Mouse (Mus musculus): ENCODE results near the gene Gm5617. TPM values are rescaled to one million over a fixed set of nuclear protein-coding genes. Genes with fewer than 3 reads are reported as not detected.
"Not testable (repeated sequence)": the region's sequence is repeated elsewhere in the genome, so short reads cannot be mapped to it uniquely, and the experiment has no call there.

Gene Gm5617
- polyA plus RNA-seq (2016; fragmentation: Nextera tagmentation; extraction: Ambion mirVana): 28.0 and 29.9 TPM in 2 replicates

DNA sequence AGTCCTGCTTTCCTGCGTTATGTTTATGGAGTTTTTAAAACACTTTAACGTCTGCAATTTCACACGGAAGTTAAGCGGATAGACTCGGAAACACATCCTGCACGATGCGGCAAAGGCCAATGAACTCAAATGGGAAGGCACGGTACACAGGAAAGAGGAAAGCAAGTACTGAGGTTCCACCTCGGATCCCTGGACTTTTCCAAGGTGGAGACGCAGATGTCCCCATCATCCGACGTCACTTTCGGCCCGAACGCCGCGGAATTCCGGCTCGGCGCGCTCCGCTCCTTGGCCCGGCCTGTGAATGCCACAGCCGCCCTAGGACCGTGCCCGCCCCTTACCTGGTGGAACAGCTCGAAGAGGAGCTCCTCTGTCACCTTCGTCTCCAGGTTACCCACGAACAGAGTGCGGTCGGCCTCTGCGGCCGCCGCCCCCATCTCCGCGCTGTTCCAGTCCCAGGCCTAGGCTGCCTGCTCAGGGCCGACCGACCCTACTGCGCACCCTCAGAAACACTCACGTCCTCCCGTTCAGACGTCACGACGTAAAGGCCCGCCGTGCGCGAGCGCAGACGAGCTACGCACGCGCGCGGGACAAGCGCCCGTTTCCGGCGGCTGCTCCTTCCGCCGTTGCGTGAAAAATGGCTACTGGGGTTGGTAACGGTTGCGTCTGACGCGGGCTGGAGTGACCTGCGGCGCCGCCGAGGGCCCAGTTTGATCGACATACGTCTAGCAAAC lies at the start of gene Gm5617, which contains the start of gene Rbm7:
Gm5617 (plus strand) TSS at position 626 of the 731 bp plus-strand sequence.
Rbm7 (minus strand) TSS at position 483 of the 731 bp plus-strand sequence.
- Histone ChIP-seq H3K27ac (peak within 1 kb of the TSS; percentile 94), H3K27me3 (ENCODE audit: poor library complexity, severe bottlenecking) (peaks cover 5% of the 10 kb centered on the region; the same call in 1 of the 2 replicates), H3K4me1 (peaks cover 22% of the 10 kb centered on the region)

DNA sequence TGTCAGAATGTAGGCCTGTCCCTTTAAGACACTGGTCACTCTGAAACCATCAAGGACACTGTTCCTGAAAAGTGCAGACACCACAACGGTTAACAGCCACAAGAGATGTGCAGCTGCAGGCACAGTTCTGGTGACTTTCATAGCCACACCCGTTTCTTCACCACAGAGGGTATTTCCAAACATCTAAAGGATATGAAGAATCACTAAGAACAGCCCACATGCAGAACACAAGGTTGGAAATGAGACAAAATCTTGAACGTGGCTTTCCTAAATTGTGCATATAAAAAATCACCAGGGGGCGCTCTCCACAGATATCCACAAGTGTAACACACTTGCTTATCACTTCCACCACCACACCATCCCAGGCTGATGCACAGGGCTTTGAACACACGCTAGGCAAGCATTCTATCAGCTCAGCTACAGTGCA lies 47.4 kb upstream of the Gm5617 start:
- Histone ChIP-seq H3K36me3 (replicated peaks) (no peaks in the 10 kb centered on the region), H3K27me3 (ENCODE audit: poor library complexity, severe bottlenecking) (no peaks in the 10 kb centered on the region), H3K4me3 (no peak overlapping the region), H3K4me1 (no peaks in the 10 kb centered on the region), H3K27ac (no peak overlapping the region), H3K9me3 (no peaks in the 10 kb centered on the region)
- WGBS: 43% methylated on average over 5 of the region's 5 CpGs
- DNase-seq (ENCODE audit: extremely low spot score, low spot score): no peak

More for the DNA sequence above, at the start of gene Gm5617, which contains the start of gene Rbm7:
- WGBS: under 1% methylated on average over 72 of the region's 72 CpGs
- no peaks in the 10 kb centered on the region for H3K9me3 ChIP-seq
- H3K36me3 ChIP-seq (replicated peaks): peaks cover 38% of the 10 kb centered on the region
- DNase-seq (ENCODE audit: extremely low spot score, low spot score): peak; percentile 93
- H3K4me3 ChIP-seq: peak within 1 kb of the TSS; percentile 82

DNA sequence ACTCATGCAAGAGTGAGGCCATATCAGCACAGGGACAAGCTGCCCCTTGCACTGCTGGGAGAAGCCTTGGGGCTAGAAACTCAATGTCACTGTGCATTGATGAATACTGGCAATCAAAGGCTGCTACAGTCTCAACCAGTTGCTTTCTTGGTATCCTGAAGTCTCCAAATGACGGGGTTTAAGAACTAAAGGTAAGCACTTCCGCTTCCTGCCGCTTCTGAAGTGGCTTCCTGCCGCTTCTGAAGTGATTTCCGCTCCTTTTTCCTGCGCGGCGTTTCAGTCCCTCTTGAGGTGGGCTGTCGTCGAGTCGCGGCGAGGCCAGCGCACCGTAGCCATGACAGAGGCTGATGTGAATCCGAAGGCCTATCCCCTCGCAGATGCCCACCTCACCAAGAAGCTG lies 45.2 kb upstream of the Gm5617 start:
- H3K27me3 ChIP-seq (ENCODE audit: poor library complexity, severe bottlenecking): no peaks in the 10 kb centered on the region
- H3K36me3 ChIP-seq (replicated peaks): no peaks in the 10 kb centered on the region
- DNase-seq (ENCODE audit: extremely low spot score, low spot score): no peak
- H3K9me3 ChIP-seq: no peaks in the 10 kb centered on the region
- no peak overlapping the region for H3K27ac ChIP-seq
- H3K4me3 ChIP-seq: no peak overlapping the region
- H3K4me1 ChIP-seq: no peaks in the 10 kb centered on the region
- 91% methylated on average over 17 of the region's 17 CpGs for WGBS

DNA sequence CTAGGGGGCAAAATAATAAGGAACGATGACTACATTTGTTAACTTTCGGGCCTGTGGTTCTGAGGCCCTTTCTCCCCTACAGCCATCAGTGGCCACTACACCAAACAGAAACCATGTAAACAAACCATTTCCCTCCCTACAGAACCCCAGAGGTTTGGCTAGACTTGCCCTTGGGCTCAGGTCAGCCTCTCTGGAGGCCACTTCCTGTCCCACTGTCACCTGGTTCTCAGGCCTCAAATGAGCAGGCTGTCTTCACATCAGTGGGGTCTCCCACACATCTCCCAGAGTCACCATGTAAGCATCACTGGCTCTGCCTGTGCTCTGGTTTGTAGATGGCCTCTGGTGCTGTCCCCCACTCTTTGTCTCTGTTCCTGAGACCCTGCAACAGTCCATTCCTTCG lies 39.3 kb upstream of the Gm5617 start:
- 93% methylated on average over 3 of the region's 3 CpGs for WGBS
- DNase-seq (ENCODE audit: extremely low spot score, low spot score): no peak
- no peaks in the 10 kb centered on the region for H3K9me3 ChIP-seq
- no peaks in the 10 kb centered on the region for H3K27me3 ChIP-seq (ENCODE audit: poor library complexity, severe bottlenecking)
- no peaks in the 10 kb centered on the region for H3K36me3 ChIP-seq (replicated peaks)
- H3K4me3 ChIP-seq: no peak overlapping the region
- H3K27ac ChIP-seq: no peak overlapping the region
- no peaks in the 10 kb centered on the region for H3K4me1 ChIP-seq

DNA sequence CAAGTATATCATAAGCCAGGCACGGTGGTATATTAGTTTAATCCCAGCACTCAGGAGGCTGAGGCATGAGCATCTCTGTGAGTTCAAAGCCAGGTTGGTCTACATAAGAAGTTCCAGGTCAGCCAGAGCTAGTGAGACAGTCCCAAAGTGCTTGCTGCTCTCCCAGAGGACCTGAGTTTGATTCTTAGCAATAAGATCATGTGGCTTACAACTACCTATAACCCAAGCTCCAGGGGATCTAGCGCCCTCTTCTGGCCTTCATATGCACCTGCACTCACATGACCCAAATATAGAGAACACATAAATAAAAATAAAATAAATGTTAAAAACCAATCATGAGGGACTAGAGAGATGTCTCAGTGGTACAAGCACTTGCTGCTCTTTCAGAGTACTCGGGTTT lies 36.4 kb upstream of the Gm5617 start:
- H3K9me3 ChIP-seq: no peaks in the 10 kb centered on the region
- H3K4me3 ChIP-seq: no peak overlapping the region
- no peak overlapping the region for H3K27ac ChIP-seq
- DNase-seq (ENCODE audit: extremely low spot score, low spot score): no peak
- H3K36me3 ChIP-seq (replicated peaks): no peaks in the 10 kb centered on the region
- H3K4me1 ChIP-seq: no peaks in the 10 kb centered on the region
- 67% methylated on average over 3 of the region's 3 CpGs for WGBS
- no peaks in the 10 kb centered on the region for H3K27me3 ChIP-seq (ENCODE audit: poor library complexity, severe bottlenecking)

DNA sequence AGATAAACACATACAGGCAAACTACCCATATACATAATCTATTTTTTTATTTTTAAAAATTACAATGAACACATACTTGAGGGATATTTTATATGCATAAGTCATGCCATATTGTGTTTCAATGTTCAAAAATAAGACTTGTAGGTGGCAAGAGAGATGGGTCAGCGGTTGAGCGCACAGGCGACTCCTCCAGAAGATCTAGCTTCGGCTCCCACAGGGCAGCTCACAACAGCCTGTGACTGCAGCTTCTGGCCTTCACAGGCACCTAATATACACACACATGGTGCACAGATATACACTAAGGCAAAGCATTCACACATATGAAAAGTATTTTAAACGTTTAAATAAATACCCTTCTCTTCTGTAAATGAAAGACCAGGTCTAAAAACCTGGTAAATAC lies 35.9 kb upstream of the Gm5617 start:
- no peaks in the 10 kb centered on the region for H3K9me3 ChIP-seq
- H3K4me1 ChIP-seq: no peaks in the 10 kb centered on the region
- no peak overlapping the region for H3K27ac ChIP-seq
- no peak for DNase-seq (ENCODE audit: extremely low spot score, low spot score)
- H3K27me3 ChIP-seq (ENCODE audit: poor library complexity, severe bottlenecking): no peaks in the 10 kb centered on the region
- H3K36me3 ChIP-seq (replicated peaks): no peaks in the 10 kb centered on the region
- WGBS: 95% methylated on average over 5 of the region's 5 CpGs
- no peak overlapping the region for H3K4me3 ChIP-seq

DNA sequence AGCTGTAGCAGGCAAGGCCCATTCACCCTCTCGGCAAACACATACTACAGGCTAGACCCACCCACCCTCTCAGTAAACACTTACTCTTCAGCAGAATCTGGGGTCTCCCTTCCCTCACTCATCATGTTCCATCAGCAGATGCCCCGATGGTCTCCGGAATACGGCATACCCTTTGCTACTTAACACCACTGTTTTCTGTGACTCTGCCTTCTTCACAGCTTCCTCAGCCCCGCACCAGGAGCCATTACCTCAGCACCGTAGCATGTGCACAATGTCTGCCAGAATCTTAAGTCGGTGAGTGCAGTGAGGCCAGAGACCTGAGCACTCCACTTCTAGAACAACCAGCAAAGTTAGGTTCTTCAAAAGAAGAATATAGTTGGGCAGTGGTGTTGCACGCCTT lies 34.5 kb upstream of the Gm5617 start:
- Histone ChIP-seq H3K36me3 (replicated peaks) (peaks cover 7% of the 10 kb centered on the region), H3K4me3 (no peak overlapping the region), H3K4me1 (no peaks in the 10 kb centered on the region), H3K27me3 (ENCODE audit: poor library complexity, severe bottlenecking) (no peaks in the 10 kb centered on the region), H3K9me3 (peaks cover 3% of the 10 kb centered on the region; the same call in 1 of the 2 replicates), H3K27ac (no peak overlapping the region)
- 93% methylated on average over 8 of the region's 8 CpGs for WGBS
- DNase-seq (ENCODE audit: extremely low spot score, low spot score): no peak

DNA sequence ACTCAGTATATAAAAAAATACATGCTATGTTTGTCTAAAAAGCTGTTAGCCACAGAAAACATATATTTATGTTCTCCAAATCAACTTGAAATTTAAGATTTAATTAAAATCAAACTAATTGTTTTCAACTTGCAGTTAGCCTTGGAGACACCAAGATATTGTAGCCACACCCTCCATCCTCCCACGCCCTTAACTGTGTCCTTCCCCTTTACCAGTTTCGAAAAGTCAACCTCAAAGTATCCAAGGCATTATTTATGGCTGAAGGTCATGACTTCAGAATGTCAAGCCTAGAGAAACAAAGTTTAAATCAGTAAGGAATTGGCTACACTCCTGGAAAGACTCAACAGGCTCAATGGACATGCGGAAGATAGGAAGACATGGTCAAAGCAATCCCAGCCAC lies 33.7 kb upstream of the Gm5617 start:
- Histone ChIP-seq H3K4me3 (no peak overlapping the region), H3K27ac (no peak overlapping the region), H3K36me3 (replicated peaks) (peaks cover 10% of the 10 kb centered on the region), H3K4me1 (no peaks in the 10 kb centered on the region), H3K27me3 (ENCODE audit: poor library complexity, severe bottlenecking) (no peaks in the 10 kb centered on the region), H3K9me3 (peaks cover 4% of the 10 kb centered on the region; the same call in 1 of the 2 replicates)
- DNase-seq (ENCODE audit: extremely low spot score, low spot score): no peak
- WGBS: 94% methylated on average over 3 of the region's 3 CpGs

DNA sequence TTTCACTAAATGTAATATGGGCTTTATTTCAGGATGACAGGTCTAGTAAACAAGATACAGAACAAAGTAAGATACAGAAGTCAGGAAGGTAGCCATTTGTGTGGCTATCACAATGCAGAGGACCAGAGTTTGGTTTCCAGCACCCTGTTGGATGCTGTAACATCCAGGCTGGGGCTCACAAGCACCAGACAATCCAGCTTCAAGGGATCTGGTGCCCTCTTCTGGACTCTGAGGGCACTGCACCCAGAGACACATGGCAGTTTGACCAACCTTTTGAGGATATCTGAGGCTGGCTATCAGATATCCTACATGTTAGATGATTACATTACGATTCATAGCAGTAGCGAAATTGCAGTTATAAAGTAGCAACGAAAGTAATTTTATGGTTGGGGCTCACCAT lies 29.6 kb upstream of the Gm5617 start:
- Histone ChIP-seq H3K9me3 (peaks cover 8% of the 10 kb centered on the region; the same call in 1 of the 2 replicates), H3K36me3 (replicated peaks) (peaks cover 39% of the 10 kb centered on the region), H3K4me1 (no peaks in the 10 kb centered on the region), H3K4me3 (no peak overlapping the region), H3K27ac (no peak overlapping the region), H3K27me3 (ENCODE audit: poor library complexity, severe bottlenecking) (no peaks in the 10 kb centered on the region)
- DNase-seq (ENCODE audit: extremely low spot score, low spot score): no peak
- WGBS: over 99% methylated on average over 3 of the region's 3 CpGs

DNA sequence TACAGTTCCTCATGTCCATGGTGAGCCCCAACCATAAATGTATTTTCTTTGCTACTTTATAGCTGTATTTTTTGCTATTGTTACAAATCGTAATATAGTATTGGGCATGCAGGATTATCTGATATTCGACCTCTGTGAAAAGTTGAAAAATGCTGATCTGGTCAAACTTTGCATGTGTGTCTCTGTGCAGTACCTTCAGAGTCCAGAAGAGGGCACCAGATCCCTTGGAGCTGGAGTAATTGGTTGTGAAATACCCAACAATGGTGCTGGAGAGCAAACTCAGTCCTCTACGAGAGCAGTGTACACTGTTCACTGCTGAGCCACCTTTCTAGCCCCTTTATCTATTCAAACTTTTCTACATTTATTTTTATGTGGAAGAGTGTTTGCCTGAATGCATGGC lies 28.4 kb upstream of the Gm5617 start:
- no peaks in the 10 kb centered on the region for H3K27me3 ChIP-seq (ENCODE audit: poor library complexity, severe bottlenecking)
- DNase-seq (ENCODE audit: extremely low spot score, low spot score): peak; percentile 55
- WGBS: 67% methylated on average over 3 of the region's 3 CpGs
- no peaks in the 10 kb centered on the region for H3K4me1 ChIP-seq
- no peak overlapping the region for H3K27ac ChIP-seq
- peaks cover 49% of the 10 kb centered on the region for H3K36me3 ChIP-seq (replicated peaks)
- H3K4me3 ChIP-seq: no peak overlapping the region
- H3K9me3 ChIP-seq: peaks cover 8% of the 10 kb centered on the region; the same call in 1 of the 2 replicates

DNA sequence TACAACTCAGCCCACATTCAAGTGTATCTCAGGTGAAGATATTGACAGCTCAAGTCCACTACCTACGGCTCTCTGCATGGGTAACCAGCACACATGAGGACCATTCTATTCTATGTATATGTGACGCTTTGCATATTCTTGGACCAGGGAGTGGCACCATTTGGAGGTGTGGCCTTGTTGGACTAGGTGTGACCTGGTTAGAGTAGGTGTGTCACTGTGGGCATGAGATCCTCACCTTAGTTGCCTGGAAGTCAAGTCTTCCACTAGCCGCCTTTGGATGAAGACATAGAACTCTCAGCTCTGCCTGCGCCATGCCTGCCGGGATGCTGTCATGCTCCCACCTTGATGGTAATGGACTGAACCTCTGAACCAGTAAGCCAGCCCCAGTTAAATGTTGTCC lies 27.8 kb upstream of the Gm5617 start:
- 97% methylated on average over 5 of the region's 5 CpGs for WGBS
- not testable (repeated sequence) for H3K27me3 ChIP-seq (ENCODE audit: poor library complexity, severe bottlenecking); H3K9me3 ChIP-seq; H3K27ac ChIP-seq; H3K4me1 ChIP-seq; DNase-seq (ENCODE audit: extremely low spot score, low spot score); H3K4me3 ChIP-seq
- peaks cover 55% of the 10 kb centered on the region for H3K36me3 ChIP-seq (replicated peaks)

DNA sequence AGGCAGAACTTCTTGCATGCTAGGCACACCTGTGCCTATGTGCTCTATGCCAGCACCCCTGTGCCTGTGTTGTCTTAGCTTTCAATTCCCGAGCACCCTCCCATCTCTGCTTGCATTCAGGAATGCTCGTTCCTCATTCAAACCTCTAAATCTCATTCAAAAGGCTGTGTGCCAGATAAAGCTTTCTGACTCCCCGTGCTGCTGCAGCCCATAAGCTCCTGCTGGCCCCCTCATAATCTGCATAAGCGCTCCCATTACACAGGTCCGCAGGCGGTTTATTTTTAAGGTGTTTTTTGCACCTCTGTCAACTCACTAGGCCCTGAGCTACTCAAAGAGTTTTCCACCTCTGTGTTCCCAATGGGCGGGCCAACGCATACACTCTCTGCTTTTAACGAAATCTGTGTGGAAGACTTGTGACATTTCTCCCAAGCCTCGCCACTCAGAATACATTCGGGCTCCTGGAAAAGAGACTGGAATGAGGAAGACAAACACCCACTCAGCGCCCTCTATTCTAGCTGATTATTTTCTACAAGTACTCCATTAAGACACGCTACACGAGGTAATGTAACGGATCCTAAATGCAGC lies 22.7 kb upstream of the Gm5617 start:
- 86% methylated on average over 15 of the region's 15 CpGs for whole genome bisulfite sequencing
- Histone ChIP-seq H3K27me3 (ENCODE audit: poor library complexity, severe bottlenecking) (no peaks in the 10 kb centered on the region), H3K36me3 (replicated peaks) (peaks cover 68% of the 10 kb centered on the region), H3K4me3 (no peak overlapping the region), H3K4me1 (no peaks in the 10 kb centered on the region), H3K9me3 (no peaks in the 10 kb centered on the region), H3K27ac (no peak overlapping the region)
- DNase-seq (ENCODE audit: extremely low spot score, low spot score): no peak

DNA sequence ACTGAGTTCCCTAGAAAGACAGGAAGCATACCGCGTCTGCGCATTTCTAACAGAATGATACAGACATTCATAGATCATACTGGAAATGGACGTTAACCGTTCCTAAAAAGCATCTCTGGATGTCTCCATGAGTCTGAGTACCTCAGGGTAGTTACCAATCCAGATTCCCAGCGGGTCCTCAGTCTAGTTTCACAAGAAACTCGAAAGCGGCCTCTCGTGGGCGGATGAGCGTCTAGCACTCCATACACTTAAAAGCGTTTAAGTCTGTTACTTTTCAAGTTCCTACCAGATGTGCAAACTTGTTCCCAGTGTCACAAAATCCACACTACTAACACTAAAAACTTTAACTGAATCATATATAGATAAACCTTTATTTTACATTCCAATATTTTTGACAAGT lies 22.1 kb upstream of the Gm5617 start:
- no peaks in the 10 kb centered on the region for H3K9me3 ChIP-seq
- no peaks in the 10 kb centered on the region for H3K4me1 ChIP-seq
- H3K4me3 ChIP-seq: no peak overlapping the region
- WGBS: 94% methylated on average over 12 of the region's 12 CpGs
- peaks cover 68% of the 10 kb centered on the region for H3K36me3 ChIP-seq (replicated peaks)
- no peak for DNase-seq (ENCODE audit: extremely low spot score, low spot score)
- H3K27me3 ChIP-seq (ENCODE audit: poor library complexity, severe bottlenecking): no peaks in the 10 kb centered on the region
- no peak overlapping the region for H3K27ac ChIP-seq

All from forebrain, embryonic 10.5 days (tissue).